Mouse (Mus musculus) embryonic facial prominence, embryonic 15.5 days (tissue): ENCODE results near the gene Olfr828. TPM values are rescaled to one million over a fixed set of nuclear protein-coding genes. Genes with fewer than 3 reads are reported as not detected.

Experiments
- ATAC-seq: fragments of 200-750 bp; cut with Nextera tagmentation; 2 replicates; pipeline ENCODE4 v1.8.0; 2017; ENCODE audit warnings: low read depth, moderate TSS enrichment; ENCODE audit not compliant: insufficient number of reproducible peaks, low FRiP score, low TSS enrichment
- H3K27ac ChIP-seq: fragments of 300-500 bp; sonication (generic); replicated peaks from 2 replicates; pipeline ENCODE4 v1.5.1; 2015; ENCODE audit warnings: mild to moderate bottlenecking, inconsistent platforms
- H3K27me3 ChIP-seq: fragments of 300-500 bp; sonication (generic); 2 replicates; pipeline ENCODE4 v1.6.1; 2015; ENCODE audit warnings: inconsistent platforms
- H3K36me3 ChIP-seq: fragments of 300-500 bp; sonication (generic); 2 replicates; pipeline ENCODE4 v1.6.1; 2015; ENCODE audit warnings: mild to moderate bottlenecking, inconsistent platforms
- H3K4me1 ChIP-seq: fragments of 300-500 bp; sonication (generic); 2 replicates; pipeline ENCODE4 v1.6.1; 2015; ENCODE audit warnings: inconsistent platforms
- H3K4me2 ChIP-seq: fragments of 300-500 bp; sonication (generic); replicated peaks from 2 replicates; pipeline ENCODE4 v1.6.1; 2015; ENCODE audit warnings: mild to moderate bottlenecking, inconsistent platforms
- H3K4me3 ChIP-seq: fragments of 300-500 bp; sonication (generic); replicated peaks from 2 replicates; pipeline ENCODE4 v1.5.1; 2015; ENCODE audit warnings: mild to moderate bottlenecking, inconsistent platforms
- H3K9ac ChIP-seq: fragments of 300-500 bp; sonication (generic); 2 replicates; pipeline ENCODE4 v1.6.1; 2015; ENCODE audit warnings: inconsistent platforms
- H3K9me3 ChIP-seq: fragments of 300-500 bp; sonication (generic); replicated peaks from 2 replicates; pipeline ENCODE4 v1.6.1; 2016; ENCODE audit warnings: inconsistent platforms
- WGBS: fragments of 180-500 bp; shearing (Covaris S2); methylation state at CpG from one replicate; pipeline ENCODE4 v1.1.7; 2015; 5-methylcytosine and 5-hydroxymethylcytosine counted together
- polyA plus RNA-seq: library from polyadenylated mRNA; unstranded; fragments of >200 nt; fragmentation: Nextera tagmentation; extraction: Ambion mirVana; gene quantifications from 2 replicates; pipeline ENCODE4 v1.2.1, GENCODE M21; 2015

The Olfr828 gene
- not detected in 2 replicates for polyA plus RNA-seq

GRCm38 (mm10) chr9:18819426-18819825 is at the start of gene Olfr828:
Gene Olfr828, minus strand, starts transcription at chr9:18819526.
- Histone ChIP-seq H3K36me3 (no peaks in the 10 kb centered on the region), H3K27ac (no peak within 1 kb of the TSS), H3K9ac (no peak within 1 kb of the TSS), H3K4me2 (no peak within 1 kb of the TSS), H3K27me3 (no peaks in the 10 kb centered on the region), H3K9me3 (no peaks in the 10 kb centered on the region), H3K4me1 (no peaks in the 10 kb centered on the region), H3K4me3 (no peak within 1 kb of the TSS)
- no peak for ATAC-seq

DNA sequence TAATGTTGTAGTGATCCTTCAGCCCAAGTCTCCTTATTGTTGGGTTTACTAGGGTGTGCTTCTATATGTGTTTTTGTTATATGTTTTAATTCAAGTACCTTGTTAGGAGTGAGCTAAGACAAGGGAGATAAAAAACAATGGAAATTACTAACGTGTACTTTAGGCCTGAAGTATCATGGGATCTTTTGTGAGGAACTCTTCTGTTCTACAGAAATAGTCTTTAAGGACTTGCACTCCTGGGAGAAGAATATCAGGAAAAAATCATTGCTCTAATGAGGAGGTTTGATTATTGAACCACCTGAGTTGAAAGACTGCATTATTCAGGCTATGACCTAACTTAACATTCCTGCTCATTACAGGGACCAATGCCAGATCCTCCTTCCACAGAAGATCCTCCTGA is 35.3 kb upstream of the Olfr828 start, which contains the start of gene Olfr829:
Gene Olfr829, plus strand, starts transcription at position 301 of the 400 bp plus-strand sequence.
- Histone ChIP-seq H3K4me1 (no peaks in the 10 kb centered on the region), H3K9me3 (no peaks in the 10 kb centered on the region), H3K27me3 (no peaks in the 10 kb centered on the region), H3K9ac (no peak within 1 kb of the TSS), H3K4me2 (no peak within 1 kb of the TSS), H3K27ac (no peak within 1 kb of the TSS), H3K4me3 (no peak within 1 kb of the TSS), H3K36me3 (no peaks in the 10 kb centered on the region)
- ATAC-seq, result no peak
- 54% methylated on average over 1 of the region's 1 CpGs for WGBS

DNA sequence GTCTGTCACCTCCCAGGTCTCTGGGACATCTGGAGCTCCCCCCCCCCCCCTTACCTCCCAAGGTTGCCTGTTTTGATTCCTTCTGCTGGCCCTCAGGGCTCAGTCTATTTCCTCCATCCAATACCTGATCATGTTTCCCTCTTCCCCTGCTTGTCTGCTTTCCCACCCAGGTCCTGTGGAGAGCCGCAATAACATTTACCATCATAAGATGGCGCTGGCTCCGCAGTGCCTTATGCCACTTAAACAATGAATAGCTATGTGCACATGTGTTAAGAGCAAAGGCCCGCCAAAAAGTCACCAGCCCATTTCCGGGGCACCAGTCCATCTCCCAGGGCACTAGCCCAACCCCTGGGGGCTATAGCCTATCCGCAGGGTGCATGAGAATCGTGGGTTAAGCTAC is 34.0 kb downstream of the Olfr828 start:
- Histone ChIP-seq H3K9me3 (no peaks in the 10 kb centered on the region), H3K4me2 (no peak overlapping the region), H3K27me3 (no peaks in the 10 kb centered on the region), H3K27ac (no peak overlapping the region), H3K4me3 (no peak overlapping the region), H3K9ac (no peak overlapping the region), H3K4me1 (no peaks in the 10 kb centered on the region), H3K36me3 (no peaks in the 10 kb centered on the region)
- ATAC-seq, result no peak
- 47% methylated on average over 7 of the region's 7 CpGs for WGBS

DNA sequence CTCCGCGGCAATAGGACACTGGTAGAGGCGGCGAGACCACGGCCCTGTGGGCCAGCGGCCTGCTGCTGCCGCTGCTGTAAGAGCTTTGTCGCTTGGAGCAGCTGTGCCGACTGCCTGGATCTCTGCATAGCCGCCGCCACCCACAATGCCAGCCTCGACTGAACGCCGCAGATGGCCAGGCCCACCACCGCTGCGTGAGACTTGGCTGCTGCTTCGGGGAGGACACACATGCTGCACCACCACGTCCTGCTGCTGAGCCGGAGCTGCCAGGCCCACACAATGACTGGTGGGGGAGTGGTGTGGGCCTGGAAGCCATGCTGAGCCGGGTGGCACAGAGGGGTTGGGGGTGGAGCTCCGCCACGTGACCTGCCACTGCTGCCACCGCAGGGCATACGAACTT is 39.9 kb downstream of the Olfr828 start:
- no peaks in the 10 kb centered on the region for H3K27me3 ChIP-seq
- no peaks in the 10 kb centered on the region for H3K4me1 ChIP-seq
- no peak overlapping the region for H3K4me2 ChIP-seq
- WGBS, result 61% methylated on average over 24 of the region's 24 CpGs
- no peak overlapping the region for H3K27ac ChIP-seq
- no peak overlapping the region for H3K4me3 ChIP-seq
- no peak for ATAC-seq
- no peak overlapping the region for H3K9ac ChIP-seq
- no peaks in the 10 kb centered on the region for H3K9me3 ChIP-seq
- H3K36me3 ChIP-seq, result no peaks in the 10 kb centered on the region

DNA sequence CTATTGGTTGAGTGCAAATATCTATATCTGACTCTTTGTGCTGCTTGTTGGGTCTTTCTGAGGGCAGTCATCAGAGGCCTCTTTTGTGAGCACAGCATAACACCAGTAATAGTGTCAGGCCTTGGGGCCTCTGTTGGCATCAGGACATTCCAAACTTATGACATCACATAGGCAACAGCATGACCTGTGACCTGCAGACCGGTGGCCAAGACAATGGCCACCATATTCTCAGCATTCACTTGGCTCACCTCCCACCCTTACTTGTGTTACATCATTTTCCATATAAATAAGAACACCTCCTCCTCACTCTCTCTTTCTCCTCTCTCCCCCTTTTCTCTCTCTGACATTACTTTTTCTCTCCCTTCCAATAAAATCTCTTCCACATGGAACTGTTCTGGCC is 40.3 kb downstream of the Olfr828 start:
- Histone ChIP-seq H3K4me2 (no peak overlapping the region), H3K36me3 (no peaks in the 10 kb centered on the region), H3K27me3 (no peaks in the 10 kb centered on the region), H3K9ac (no peak overlapping the region), H3K9me3 (no peaks in the 10 kb centered on the region), H3K4me1 (no peaks in the 10 kb centered on the region), H3K27ac (no peak overlapping the region), H3K4me3 (no peak overlapping the region)
- no peak for ATAC-seq
- 62% methylated on average over 1 of the region's 1 CpGs for WGBS

Other genes starting within 250 kb of the Olfr828 start
- gene Muc16, start 145.0 kb downstream of the Olfr828 start, polyA plus RNA-seq, result 0.24 and 0.73 TPM in 2 replicates
- gene Olfr24, start 55.5 kb downstream of the Olfr828 start, polyA plus RNA-seq, result 0.25 and 0.53 TPM in 2 replicates
- gene Olfr829, start 35.4 kb upstream of the Olfr828 start, polyA plus RNA-seq, result not detected in 2 replicates
- not detected in 2 replicates for gene Olfr830, start 55.2 kb upstream of the Olfr828 start, polyA plus RNA-seq
- not detected in 2 replicates for gene Olfr832, start 117.6 kb upstream of the Olfr828 start, polyA plus RNA-seq
- not detected in 2 replicates for gene Olfr834, start 168.5 kb upstream of the Olfr828 start, polyA plus RNA-seq
- gene Olfr835, start 213.2 kb upstream of the Olfr828 start, polyA plus RNA-seq, result not detected in 2 replicates